Mouse (Mus musculus): Measurements from ENCODE around the gene Cntnap5c. TPM values are rescaled to one million over a fixed set of nuclear protein-coding genes. Genes with fewer than 3 reads are reported as not detected.

Cntnap5c gene
- polyA plus RNA-seq, 1 experiment from 2014 or later, result 0.09 TPM

DNA sequence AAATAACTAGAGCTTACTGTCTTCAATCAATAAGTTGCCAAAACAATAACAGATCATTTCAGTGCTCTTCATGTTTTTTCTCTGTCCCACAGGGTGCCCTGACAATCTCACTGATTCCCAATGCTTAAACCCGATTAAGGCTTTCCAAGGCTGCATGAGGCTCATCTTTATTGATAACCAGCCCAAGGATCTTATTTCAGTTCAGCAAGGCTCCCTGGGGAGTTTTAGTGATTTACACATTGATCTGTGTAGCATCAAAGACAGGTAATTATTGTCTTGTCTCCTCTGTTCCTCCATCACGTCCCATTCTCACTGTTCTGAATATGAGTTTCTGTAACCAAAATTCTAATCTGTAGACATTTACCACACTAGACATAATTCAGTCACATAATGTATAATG is 335.1 kb downstream of the Cntnap5c start:
- 69% methylated on average over 2 of the region's 2 CpGs for WGBS
- Histone ChIP-seq H3K27me3 (ENCODE audit: insufficient read depth, poor library complexity, severe bottlenecking) (no peaks in the 10 kb centered on the region), H3K27ac (no peak overlapping the region), H3K4me1 (replicated peaks) (no peaks in the 10 kb centered on the region), H3K4me3 (no peak overlapping the region), H3K36me3 (no peaks in the 10 kb centered on the region), H3K9me3 (no peaks in the 10 kb centered on the region)
- DNase-seq (ENCODE audit: low spot score), result no peak

DNA sequence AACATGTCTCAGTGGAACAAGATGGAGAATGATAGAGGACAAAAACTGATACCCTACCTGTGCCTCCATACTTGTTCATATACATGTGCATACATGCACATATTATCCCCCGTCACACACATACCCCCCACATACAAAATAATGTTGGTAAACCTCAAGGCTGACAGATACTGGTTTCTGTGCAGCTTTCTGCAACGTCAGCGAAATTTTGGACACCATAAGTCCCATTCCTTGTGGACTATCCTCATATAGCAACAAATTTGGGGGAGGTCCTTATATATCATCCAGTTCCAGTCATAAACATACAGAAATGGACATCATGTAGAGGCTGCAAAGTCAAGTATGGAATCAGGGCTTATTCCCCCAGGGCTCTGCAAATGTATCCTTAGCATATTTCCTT is 338.5 kb downstream of the Cntnap5c start:
- no peak for DNase-seq (ENCODE audit: low spot score)
- H3K9me3 ChIP-seq, result no peaks in the 10 kb centered on the region
- H3K27ac ChIP-seq, result no peak overlapping the region
- no peaks in the 10 kb centered on the region for H3K36me3 ChIP-seq
- no peaks in the 10 kb centered on the region for H3K4me1 ChIP-seq (replicated peaks)
- 84% methylated on average over 3 of the region's 3 CpGs for WGBS
- H3K4me3 ChIP-seq, result no peak overlapping the region
- H3K27me3 ChIP-seq (ENCODE audit: insufficient read depth, poor library complexity, severe bottlenecking), result no peaks in the 10 kb centered on the region

DNA sequence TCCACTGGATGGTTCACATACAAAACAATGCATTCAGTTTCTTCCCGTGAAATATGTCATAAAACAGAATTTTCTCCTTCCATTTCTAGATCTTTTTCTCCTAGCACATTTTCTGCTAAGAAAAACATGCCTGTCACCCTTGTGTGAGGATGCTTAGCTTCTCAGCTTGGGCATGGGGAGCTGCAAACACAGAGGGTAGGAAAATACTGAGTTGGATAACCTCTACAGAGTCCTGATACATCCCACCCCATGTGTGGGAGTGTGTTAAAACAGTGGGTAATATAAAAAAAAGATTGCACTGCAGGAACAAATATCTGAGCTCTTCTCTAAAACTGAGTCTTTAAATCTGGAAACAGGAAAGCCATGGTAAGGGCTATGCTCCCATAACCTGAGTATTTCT is 339.0 kb downstream of the Cntnap5c start:
- no peak overlapping the region for H3K27ac ChIP-seq
- H3K9me3 ChIP-seq, result no peaks in the 10 kb centered on the region
- no peak for DNase-seq (ENCODE audit: low spot score)
- H3K4me3 ChIP-seq, result no peak overlapping the region
- no peaks in the 10 kb centered on the region for H3K27me3 ChIP-seq (ENCODE audit: insufficient read depth, poor library complexity, severe bottlenecking)
- no peaks in the 10 kb centered on the region for H3K36me3 ChIP-seq
- H3K4me1 ChIP-seq (replicated peaks), result no peaks in the 10 kb centered on the region
- WGBS, result 77% methylated on average over 1 of the region's 1 CpGs

DNA sequence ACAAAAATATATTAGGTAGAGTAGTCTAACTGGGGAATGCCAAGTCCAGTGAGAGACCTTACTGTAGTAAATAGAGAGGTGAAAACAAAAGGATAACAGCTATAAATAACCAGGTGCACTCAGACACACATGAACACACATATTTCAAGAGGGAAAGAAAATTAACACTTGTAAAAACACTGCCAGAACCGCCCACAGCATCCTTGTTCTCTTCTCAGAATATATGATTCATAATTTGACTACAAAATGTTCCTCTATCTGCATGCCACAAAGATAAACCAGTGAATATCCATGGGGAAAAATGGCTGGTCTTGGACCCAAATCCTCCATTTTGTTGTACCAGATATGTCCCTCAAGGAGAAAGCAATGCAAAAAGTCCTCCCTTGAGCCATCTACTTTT is 417.8 kb downstream of the Cntnap5c start:
- whole genome bisulfite sequencing, result 83% methylated on average over 1 of the region's 1 CpGs
- Histone ChIP-seq H3K4me3 (no peak overlapping the region), H3K4me1 (replicated peaks) (no peaks in the 10 kb centered on the region), H3K27ac (no peak overlapping the region), H3K9me3 (no peaks in the 10 kb centered on the region), H3K36me3 (no peaks in the 10 kb centered on the region), H3K27me3 (ENCODE audit: insufficient read depth, poor library complexity, severe bottlenecking) (no peaks in the 10 kb centered on the region)
- DNase-seq (ENCODE audit: low spot score), result no peak

DNA sequence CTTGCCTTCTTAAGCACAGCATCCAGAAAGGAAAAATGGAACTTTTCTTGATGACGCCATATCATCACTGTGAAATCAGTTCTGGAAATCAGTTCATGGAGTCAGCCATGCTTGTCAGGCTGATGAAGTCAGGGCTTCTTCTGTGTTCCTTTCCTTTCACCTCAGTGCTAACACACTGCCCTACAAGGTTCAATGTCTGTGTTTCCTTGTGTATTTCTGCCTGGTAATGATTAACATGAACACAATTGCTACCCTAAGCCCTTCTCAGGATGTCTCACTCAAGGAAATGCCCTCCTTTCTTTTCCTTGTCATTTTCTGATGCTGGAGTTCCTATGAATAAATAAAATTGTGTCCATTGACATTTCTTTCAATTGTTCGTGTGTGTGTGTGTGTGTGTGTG is 431.8 kb downstream of the Cntnap5c start:
- Histone ChIP-seq H3K4me3 (no peak overlapping the region), H3K27me3 (ENCODE audit: insufficient read depth, poor library complexity, severe bottlenecking) (no peaks in the 10 kb centered on the region), H3K36me3 (no peaks in the 10 kb centered on the region), H3K4me1 (replicated peaks) (no peaks in the 10 kb centered on the region), H3K9me3 (no peaks in the 10 kb centered on the region), H3K27ac (no peak overlapping the region)
- WGBS, result 93% methylated on average over 2 of the region's 2 CpGs
- DNase-seq (ENCODE audit: low spot score), result no peak

DNA sequence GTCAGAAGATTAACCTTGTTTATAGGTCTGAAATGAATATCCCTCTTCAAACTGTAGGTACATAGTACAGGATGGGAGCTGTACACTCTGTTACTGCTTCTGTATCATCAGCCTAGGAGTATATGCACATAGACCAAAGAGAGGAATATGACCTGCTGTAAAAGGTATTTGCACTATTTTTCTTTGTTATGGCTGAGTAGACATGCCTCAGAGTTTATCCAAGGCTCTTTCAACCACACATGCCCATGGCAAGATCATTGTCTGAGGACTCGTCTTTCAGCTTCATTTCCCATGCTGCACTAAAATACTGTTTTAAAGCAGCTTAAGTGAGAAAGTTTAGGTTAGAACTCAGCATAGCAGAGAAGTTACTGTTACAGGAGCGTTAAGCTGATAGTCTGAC is 498.7 kb downstream of the Cntnap5c start:
- H3K4me3 ChIP-seq, result no peak overlapping the region
- 83% methylated on average over 2 of the region's 2 CpGs for WGBS
- H3K27ac ChIP-seq, result no peak overlapping the region
- DNase-seq (ENCODE audit: low spot score), result no peak
- no peaks in the 10 kb centered on the region for H3K4me1 ChIP-seq (replicated peaks)
- no peaks in the 10 kb centered on the region for H3K9me3 ChIP-seq
- no peaks in the 10 kb centered on the region for H3K27me3 ChIP-seq (ENCODE audit: insufficient read depth, poor library complexity, severe bottlenecking)
- H3K36me3 ChIP-seq, result no peaks in the 10 kb centered on the region

DNA sequence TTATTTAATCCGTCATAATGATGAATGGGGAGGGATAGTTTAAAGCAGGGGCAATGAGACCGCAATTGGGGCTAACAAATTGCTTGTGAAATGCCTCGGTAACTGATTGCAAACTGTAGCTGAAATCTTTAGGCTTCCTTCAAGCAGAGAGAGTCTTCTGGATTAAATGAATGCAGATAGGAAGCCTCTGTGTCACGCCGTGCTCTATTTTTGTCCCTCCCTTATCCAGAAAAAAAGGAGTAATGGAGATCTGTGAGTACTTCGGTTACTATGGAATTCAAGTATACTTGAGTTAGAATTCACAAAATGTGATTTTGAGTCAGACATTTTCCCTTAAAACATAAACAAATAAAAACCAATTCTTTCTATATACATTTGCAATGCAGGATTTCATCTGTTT is 581.9 kb downstream of the Cntnap5c start:
- Histone ChIP-seq H3K9me3 (no peaks in the 10 kb centered on the region), H3K27me3 (ENCODE audit: insufficient read depth, poor library complexity, severe bottlenecking) (no peaks in the 10 kb centered on the region), H3K4me3 (no peak overlapping the region), H3K27ac (no peak overlapping the region), H3K36me3 (no peaks in the 10 kb centered on the region), H3K4me1 (replicated peaks) (no peaks in the 10 kb centered on the region)
- DNase-seq (ENCODE audit: low spot score), result no peak
- WGBS, result 88% methylated on average over 6 of the region's 6 CpGs

DNA sequence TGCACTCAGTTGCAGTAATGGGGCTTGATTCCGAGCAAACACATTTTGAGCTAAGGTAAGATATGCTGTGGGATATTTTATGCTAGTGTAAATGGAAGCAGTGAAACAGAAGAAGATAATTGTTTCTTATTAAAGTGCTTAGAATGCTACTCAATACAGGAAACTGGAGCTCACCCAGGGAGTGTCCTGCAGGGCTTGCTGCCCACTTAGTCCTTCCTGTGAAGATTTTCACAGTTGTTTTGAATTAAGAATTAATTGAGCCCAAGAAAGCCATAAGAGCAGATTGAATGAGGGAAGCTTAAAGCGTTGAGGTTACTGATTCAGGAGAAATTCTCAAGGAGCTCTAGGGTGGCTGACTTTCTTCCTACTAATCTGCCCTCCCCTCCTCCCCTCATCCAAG is 586.9 kb downstream of the Cntnap5c start:
- H3K27me3 ChIP-seq (ENCODE audit: insufficient read depth, poor library complexity, severe bottlenecking), result no peaks in the 10 kb centered on the region
- no peaks in the 10 kb centered on the region for H3K9me3 ChIP-seq
- H3K36me3 ChIP-seq, result no peaks in the 10 kb centered on the region
- no peak overlapping the region for H3K4me3 ChIP-seq
- 59% methylated on average over 2 of the region's 2 CpGs for WGBS
- no peaks in the 10 kb centered on the region for H3K4me1 ChIP-seq (replicated peaks)
- H3K27ac ChIP-seq, result no peak overlapping the region
- DNase-seq (ENCODE audit: low spot score), result no peak

DNA sequence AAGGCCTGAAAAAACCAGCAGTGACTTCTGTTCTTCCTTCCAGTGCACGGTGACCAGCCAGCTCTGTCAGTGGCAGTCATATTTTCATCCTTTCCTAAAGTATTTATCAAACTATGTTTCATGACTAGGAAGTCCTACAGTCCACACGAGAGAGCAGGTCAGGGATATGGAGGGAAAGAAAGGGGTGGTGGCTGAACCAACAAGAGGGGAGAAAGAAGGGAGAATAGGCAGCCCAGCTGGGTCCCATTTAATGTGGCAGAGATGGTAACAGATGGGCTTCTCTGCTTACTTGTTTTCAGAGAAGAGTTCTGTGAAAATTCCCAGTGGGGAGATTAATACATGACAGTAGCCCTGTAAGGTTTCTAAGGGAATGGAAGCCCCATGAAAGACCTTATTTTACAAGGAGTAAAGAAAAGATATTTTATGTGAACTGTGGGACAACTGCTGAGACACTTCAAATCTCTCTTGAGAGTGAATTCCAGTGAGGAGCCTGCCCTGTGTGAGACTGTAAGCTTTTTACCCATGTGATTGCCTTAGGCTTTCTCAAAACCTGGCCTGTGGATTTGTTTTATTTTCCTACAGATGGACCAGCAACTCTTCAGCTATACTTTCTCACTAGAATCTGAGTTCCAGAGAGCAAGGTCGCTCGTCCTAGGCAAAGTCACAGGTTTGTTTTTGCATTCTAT is 594.4 kb downstream of the Cntnap5c start:
- H3K4me1 ChIP-seq (replicated peaks), result no peaks in the 10 kb centered on the region
- no peaks in the 10 kb centered on the region for H3K9me3 ChIP-seq
- no peak overlapping the region for H3K27ac ChIP-seq
- H3K36me3 ChIP-seq, result no peaks in the 10 kb centered on the region
- no peak overlapping the region for H3K4me3 ChIP-seq
- DNase-seq (ENCODE audit: low spot score), result no peak
- no peaks in the 10 kb centered on the region for H3K27me3 ChIP-seq (ENCODE audit: insufficient read depth, poor library complexity, severe bottlenecking)
- WGBS, result 70% methylated on average over 4 of the region's 4 CpGs

DNA sequence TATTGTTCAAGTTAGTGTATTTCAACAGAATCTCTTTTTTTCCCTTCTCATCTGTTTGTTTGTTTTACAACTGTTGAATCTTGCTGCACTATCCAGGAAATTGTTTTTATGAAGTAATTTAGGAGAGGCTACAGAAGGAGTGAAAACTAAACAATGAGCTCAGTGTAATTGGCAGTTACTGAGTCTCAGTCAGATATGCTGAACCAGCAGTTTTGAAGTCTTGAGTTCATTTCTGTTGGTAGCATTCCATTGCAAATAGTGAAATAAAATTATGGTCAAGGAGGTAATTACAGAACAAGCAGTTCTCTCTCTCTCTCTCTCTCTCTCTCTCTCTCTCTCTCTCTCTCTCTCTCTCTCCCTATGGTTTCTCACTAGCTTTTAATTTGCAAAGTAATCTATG is 600.7 kb downstream of the Cntnap5c start:
- Histone ChIP-seq H3K4me1 (replicated peaks) (no peaks in the 10 kb centered on the region), H3K27ac (no peak overlapping the region), H3K4me3 (no peak overlapping the region), H3K27me3 (ENCODE audit: insufficient read depth, poor library complexity, severe bottlenecking) (no peaks in the 10 kb centered on the region), H3K36me3 (no peaks in the 10 kb centered on the region), H3K9me3 (no peaks in the 10 kb centered on the region)
- no peak for DNase-seq (ENCODE audit: low spot score)

DNA sequence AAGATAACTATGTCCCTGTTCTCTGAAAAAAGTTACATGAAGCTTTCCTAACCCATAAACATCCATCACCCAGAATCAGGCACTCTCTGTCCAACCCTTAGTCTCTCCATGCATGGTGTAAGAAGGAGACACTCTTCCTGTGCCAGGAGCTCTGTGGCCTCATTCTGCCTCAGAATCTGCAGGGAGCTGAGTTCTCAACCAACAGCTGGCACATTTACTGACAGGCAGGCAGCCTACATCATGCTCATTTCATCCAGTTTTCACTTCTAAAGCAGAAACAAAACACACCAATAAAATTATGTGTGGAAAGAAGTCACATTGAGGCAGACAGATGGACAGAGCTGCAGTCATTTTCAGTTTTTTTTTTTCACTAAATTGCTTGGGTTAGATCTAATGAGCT is 638.4 kb downstream of the Cntnap5c start:
- H3K9me3 ChIP-seq, result no peaks in the 10 kb centered on the region
- no peak overlapping the region for H3K27ac ChIP-seq
- no peak for DNase-seq (ENCODE audit: low spot score)
- H3K36me3 ChIP-seq, result no peaks in the 10 kb centered on the region
- H3K4me3 ChIP-seq, result no peak overlapping the region
- no peaks in the 10 kb centered on the region for H3K4me1 ChIP-seq (replicated peaks)
- H3K27me3 ChIP-seq (ENCODE audit: insufficient read depth, poor library complexity, severe bottlenecking), result no peaks in the 10 kb centered on the region

DNA sequence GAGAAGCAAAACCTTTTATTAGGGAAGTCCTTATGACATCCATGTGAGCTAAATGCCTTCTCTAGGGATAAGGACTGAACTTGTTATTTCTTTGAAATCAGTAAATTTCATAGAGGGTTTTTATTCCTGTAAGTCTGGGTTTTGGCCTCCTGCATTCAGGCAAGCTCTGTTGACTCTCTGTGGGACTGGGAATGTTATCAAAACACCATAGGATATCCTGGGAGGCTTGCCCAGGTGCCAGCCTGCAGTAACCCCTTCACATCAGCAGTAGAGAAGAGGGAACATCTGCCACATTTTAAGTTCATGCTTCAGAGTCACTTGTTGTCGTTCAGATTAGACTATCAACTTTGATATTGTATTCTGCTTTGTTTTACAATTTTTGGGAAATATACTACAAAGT is 639.4 kb downstream of the Cntnap5c start:
- H3K27me3 ChIP-seq (ENCODE audit: insufficient read depth, poor library complexity, severe bottlenecking), result no peaks in the 10 kb centered on the region

DNA sequence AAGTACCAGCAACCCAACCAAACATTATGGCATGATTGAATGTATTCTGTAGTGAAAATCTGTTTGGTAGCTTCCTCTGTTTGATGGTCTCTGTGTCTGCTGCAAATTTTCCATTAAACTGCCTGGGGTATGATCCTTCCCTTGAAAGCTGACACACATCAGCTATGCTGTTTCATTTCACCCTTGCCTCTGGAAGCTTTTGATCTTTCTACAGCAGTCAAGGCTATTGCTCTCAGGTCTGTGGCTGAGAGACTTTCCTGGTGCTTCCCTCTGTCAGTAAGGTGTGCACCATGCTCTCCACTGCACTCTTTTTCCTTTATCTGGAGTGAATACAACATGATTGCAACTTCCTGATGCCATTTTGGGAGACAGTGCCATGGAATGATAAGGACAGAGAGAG is 668.1 kb downstream of the Cntnap5c start:
- H3K27me3 ChIP-seq (ENCODE audit: insufficient read depth, poor library complexity, severe bottlenecking), result no peaks in the 10 kb centered on the region
- H3K4me1 ChIP-seq (replicated peaks), result no peaks in the 10 kb centered on the region
- H3K36me3 ChIP-seq, result no peaks in the 10 kb centered on the region
- no peak overlapping the region for H3K27ac ChIP-seq
- DNase-seq (ENCODE audit: low spot score), result no peak
- H3K9me3 ChIP-seq, result no peaks in the 10 kb centered on the region
- no peak overlapping the region for H3K4me3 ChIP-seq

More for the DNA sequence above, 639.4 kb downstream of the Cntnap5c start:
- H3K4me3 ChIP-seq, result no peak overlapping the region
- WGBS, result 88% methylated on average over 1 of the region's 1 CpGs
- no peaks in the 10 kb centered on the region for H3K9me3 ChIP-seq
- H3K36me3 ChIP-seq, result no peaks in the 10 kb centered on the region
- no peaks in the 10 kb centered on the region for H3K4me1 ChIP-seq (replicated peaks)
- no peak overlapping the region for H3K27ac ChIP-seq
- DNase-seq (ENCODE audit: low spot score), result no peak

Data from hindbrain, embryonic 10.5 days (tissue).